Mouse (Mus musculus) layer of hippocampus, postnatal 14 days (tissue): ENCODE measurements around the gene Pbrm1. TPM values are rescaled to one million over a fixed set of nuclear protein-coding genes. Genes with fewer than 3 reads are reported as not detected.

Experiments
- DNase-seq, 2 experiments: peaks; one replicate each; pipeline ENCODE4 v3.0.0; 2021 to 2022; ENCODE audit warnings: low spot score in 2 of 2, mixed read lengths in 1 of 2
- total RNA-seq, 2 experiments: library from RNA; stranded (reverse); gene quantifications; 2 replicates each; pipeline ENCODE4 v1.2.3; 2021

Gene Pbrm1
- total RNA-seq, 2 experiments from 2014 or later, result 56.1 to 57.1 TPM

DNA sequence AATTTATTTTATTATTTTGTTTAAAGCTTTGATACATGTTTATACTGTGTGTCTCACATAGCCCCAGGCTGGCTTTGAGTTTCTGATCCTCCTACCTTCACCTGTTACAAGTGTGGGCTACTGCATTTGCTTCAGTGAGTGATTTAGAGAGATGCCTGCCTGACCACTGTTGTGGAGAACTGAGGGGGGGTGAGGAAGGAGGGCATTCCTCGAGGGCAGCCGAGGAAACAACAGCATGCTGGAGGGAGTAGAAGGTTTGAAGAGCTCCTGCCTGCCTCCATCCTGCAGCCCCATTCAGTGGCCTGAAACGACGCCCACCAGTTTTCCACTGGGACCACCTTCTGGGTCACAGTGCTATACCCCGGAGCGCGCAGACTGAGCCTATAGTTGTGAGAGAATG, 146.5 kb downstream of the Pbrm1 start:
- DNase-seq, result no peak

DNA sequence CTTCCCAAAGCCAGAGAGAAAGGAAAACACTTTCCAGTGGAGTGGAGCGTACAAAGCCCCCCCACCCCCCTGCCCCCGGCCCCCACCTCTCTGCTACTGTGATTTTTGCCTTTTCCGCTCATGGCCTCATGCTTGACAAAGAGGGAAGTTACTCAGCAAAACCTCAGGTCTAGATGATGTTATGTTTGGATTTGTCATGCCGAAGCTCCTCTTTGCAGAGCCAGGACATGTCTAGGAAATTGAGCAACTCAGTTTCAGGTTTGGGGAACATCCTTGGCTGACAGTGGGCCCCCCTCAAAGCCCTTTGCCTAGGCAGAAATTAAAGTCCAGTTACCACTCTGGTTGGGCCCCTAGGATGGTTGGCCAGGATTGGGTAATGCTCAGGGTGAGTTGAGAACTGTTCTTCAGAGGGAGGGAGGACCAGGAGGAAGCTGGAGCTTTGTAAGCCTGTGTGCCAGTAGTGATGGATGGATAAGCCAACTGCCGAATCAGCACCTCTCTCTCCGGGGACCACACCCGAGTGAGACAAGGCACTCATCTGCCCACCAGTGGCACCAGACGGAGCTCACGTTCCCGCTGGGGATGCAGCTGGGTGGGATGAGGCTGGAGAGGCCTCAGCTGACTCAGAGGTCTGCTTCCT, 147.2 kb downstream of the Pbrm1 start:
- no peak for DNase-seq

DNA sequence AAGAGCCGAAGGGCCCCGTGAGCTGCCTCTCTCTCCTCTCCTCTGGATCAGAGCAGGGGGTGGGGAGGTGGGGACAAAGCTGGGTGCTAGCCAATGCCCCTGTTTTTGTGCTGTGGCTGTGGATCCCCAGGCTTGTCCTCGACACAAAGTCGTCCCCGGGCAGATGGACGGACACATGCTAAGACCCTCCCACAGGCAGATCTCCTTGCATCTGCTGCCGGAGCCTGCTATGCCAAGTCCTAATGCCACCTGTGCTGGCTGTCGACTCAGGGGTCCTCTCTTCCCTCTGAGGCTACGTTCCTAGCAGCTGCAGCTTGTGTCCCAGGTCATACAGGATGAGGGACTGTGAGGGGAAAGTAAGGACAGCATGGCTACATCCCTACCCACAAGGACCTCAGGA, 147.9 kb downstream of the Pbrm1 start:
- DNase-seq, result no peak

DNA sequence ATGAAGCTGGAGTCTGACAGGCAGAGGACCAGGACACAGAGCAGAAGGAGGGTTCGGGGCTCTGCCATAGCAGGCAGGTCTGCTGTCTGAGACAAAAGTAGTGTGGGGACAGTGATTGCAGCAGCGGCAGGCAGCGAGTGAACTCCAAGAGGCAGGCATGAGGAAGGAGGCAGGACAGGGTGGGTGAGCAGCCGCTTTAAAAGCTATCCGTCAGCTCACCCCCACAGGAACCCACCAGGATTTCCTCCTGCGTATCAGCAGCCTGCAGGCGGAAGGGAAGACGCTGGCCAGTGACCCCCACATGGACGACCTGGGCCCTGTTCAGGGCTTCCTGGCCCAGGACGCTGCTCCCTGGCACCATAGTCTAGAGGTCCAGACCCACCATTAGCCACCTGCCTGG, 149.5 kb downstream of the Pbrm1 start, which contains the start of gene Stab1:
Gene Stab1, minus strand, starts transcription at position 217 of the 400 bp plus-strand sequence.
- no peak for DNase-seq

DNA sequence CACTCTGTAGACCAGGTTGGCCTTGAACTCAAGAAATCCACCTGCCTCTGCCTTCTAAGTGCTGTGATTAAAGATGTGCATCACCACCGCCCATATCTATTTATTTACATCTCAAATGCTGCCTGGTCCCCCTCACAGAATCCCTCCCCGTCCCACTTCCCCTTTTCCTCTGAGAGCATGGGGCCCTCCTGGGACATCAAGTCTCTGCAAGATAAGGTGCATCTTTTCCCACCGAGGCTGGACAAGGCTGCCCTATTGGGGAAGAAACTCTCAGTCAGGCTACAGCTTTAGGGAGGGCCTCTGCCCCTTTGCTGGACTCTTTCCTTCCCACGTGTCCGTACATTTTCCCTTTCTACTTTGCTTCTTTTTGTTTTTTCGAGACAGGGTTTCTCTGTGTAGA, 150.6 kb downstream of the Pbrm1 start:
- no peak for DNase-seq

DNA sequence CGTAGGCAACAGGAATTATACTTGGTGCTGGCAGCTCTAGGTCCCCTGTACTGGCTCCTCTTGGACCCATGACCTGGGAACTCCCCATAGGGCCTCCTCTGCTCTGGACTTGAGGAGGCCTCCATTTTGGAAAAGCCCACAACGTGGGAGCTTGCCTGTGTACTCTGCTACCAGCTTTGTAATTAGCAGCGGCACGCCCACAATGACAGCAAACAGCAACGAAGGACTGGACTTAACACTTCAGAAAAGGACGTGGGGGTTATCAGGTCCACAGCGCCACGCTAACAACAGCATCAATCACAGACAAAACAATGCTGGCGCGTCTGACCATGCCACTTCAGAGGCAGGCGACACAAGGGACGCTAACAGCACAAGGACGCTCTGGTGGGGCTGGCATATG, 152.0 kb downstream of the Pbrm1 start:
- DNase-seq, result no peak

Other genes with a start within 250 kb of the Pbrm1 start
- 10 to 100 TPM; 18.2 to 20.3 TPM for gene Tmem110, start 193.5 kb upstream of the Pbrm1 start, total RNA-seq
- gene Mustn1, start 139.9 kb upstream of the Pbrm1 start, total RNA-seq, result 1 to 10 TPM; 1.9 to 2.1 TPM
- not detected for gene Itih4, start 132.7 kb upstream of the Pbrm1 start, total RNA-seq
- 10 to 100 TPM; 18.2 to 19.0 TPM for gene Itih3, start 95.4 kb upstream of the Pbrm1 start, total RNA-seq
- not detected for gene Itih1, start 75.8 kb upstream of the Pbrm1 start, total RNA-seq
- gene Nek4, start 67.8 kb upstream of the Pbrm1 start, total RNA-seq, result 10 to 100 TPM; 14.1 to 15.9 TPM
- 10 to 100 TPM; 36.8 to 38.0 TPM for gene Glt8d1, start 17.7 kb upstream of the Pbrm1 start, total RNA-seq
- gene Spcs1, start 17.5 kb upstream of the Pbrm1 start, total RNA-seq, result 100 to 1,000 TPM; 173 to 181 TPM
- 10 to 100 TPM; 43.3 to 45.6 TPM for gene Gnl3, start within 50 bp of the Pbrm1 start, total RNA-seq
- gene Smim4, start 109.8 kb downstream of the Pbrm1 start, total RNA-seq, result 10 to 100 TPM; 35.5 to 36.2 TPM
- gene Nt5dc2, start 111.9 kb downstream of the Pbrm1 start, total RNA-seq, result 10 to 100 TPM; 15.2 to 18.8 TPM
- gene Stab1, start 149.5 kb downstream of the Pbrm1 start, total RNA-seq, result 10 to 100 TPM; 27.9 to 32.0 TPM
- gene Tnnc1, start 189.2 kb downstream of the Pbrm1 start, total RNA-seq, result 1 to 10 TPM in 1 of 2 experiments, under 1 TPM in 1; 0.85 to 3.7 TPM
- gene Nisch, start 197.8 kb downstream of the Pbrm1 start, total RNA-seq, result 100 to 1,000 TPM; 433 to 449 TPM
- 1 to 10 TPM; 5.5 to 6.4 TPM for gene Sema3g, start 198.7 kb downstream of the Pbrm1 start, total RNA-seq
- gene Phf7, start 232.2 kb downstream of the Pbrm1 start, total RNA-seq, result 1 to 10 TPM; 4.0 to 6.3 TPM
- gene Bap1, start 232.3 kb downstream of the Pbrm1 start, total RNA-seq, result 100 to 1,000 TPM; 125 to 127 TPM